Comparison of ENCODE assay signal across 8 mouse cellular contexts in the genomic region with DNA sequence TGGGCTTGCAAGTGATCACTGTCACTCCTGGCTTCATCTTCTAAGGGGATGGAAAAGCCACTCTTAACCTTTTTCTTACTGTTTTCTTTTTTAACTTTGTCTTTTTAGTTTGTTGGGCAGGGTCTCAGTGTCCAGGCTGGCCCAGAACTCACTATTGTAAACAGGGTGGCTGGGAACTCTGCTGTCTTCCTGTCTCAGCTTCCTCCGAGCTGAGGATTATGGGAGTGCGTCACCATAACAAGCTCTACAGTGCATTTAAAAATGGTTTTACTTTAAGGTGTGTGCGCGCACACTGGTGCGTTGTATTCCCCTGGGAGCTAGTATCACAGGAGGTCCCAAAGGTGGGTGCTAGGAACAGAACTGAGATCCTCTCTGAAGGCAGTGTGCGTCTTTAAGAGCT. TPM values are rescaled to one million over a fixed set of nuclear protein-coding genes. Genes with fewer than 3 reads are reported as not detected.
DNase-seq lines count a peak whose midpoint lies in the region; ATAC-seq and TF ChIP-seq lines count a peak whose summit lies in the region.

No protein-coding gene starts in this region.

- H3K27me3 ChIP-seq in kidney, adult 2 months (replicated peaks; ENCODE audit: control insufficient read depth, insufficient read depth, low read length), result no peaks in the 10 kb centered on the region
- no peaks in the 10 kb centered on the region for H3K27me3 ChIP-seq in embryonic facial prominence, embryonic 14.5 days (replicated peaks; ENCODE audit: control insufficient read depth, insufficient read depth, low read length)
- H3K27me3 ChIP-seq in hindbrain, embryonic 16.5 days (replicated peaks; ENCODE audit: control insufficient read depth, insufficient read depth, low read length), result no peaks in the 10 kb centered on the region; the same call in 1 of the 2 replicates

- peak overlapping the region; percentile 72 for H3K9ac ChIP-seq in embryonic facial prominence, embryonic 14.5 days (ENCODE audit: low read depth, low read length)
- peak overlapping the region; percentile 76 for H3K9ac ChIP-seq in hindbrain, embryonic 16.5 days (ENCODE audit: low read depth, low read length)

- H3K79me2 ChIP-seq in macrophage (ENCODE audit: inconsistent target), result no peaks in the 10 kb centered on the region; the same call in 1 of the 2 replicates

- DNase-seq in kidney, adult 2 months, result peak; percentile 41
- no peak for DNase-seq in kidney, adult 8-10 months
- DNase-seq in embryonic facial prominence, embryonic 14.5 days (ENCODE audit: low spot score), result no peak
- no peak for DNase-seq in adrenal gland, postnatal 4 days (ENCODE audit: low spot score in 2 of 2)
- no peak for DNase-seq in adrenal gland, postnatal 25 days

- no peak for TF ChIP-seq POLR2A in kidney, adult 2 months (IDR thresholded peaks at IDR 0.05; ENCODE audit: low read depth, low read length)

- TF ChIP-seq CTCF in kidney, adult 2 months (conservative IDR thresholded peaks at IDR 0.05; ENCODE audit: insufficient read depth, insufficient read length, low read depth, low read length), result no peak

- no peak overlapping the region for H3K27ac ChIP-seq in kidney, adult 2 months (ENCODE audit: insufficient read depth, low read depth, low read length)
- no peak overlapping the region for H3K27ac ChIP-seq in embryonic facial prominence, embryonic 14.5 days (replicated peaks; ENCODE audit: low read depth, low read length)
- H3K27ac ChIP-seq in hindbrain, embryonic 16.5 days (ENCODE audit: low read depth, low read length), result no peak overlapping the region
- no peak overlapping the region for H3K27ac ChIP-seq in macrophage

- WGBS in kidney, adult 2 months, result 82% methylated on average over 6 of the region's 6 CpGs
- WGBS in embryonic facial prominence, embryonic 14.5 days, result 74% methylated on average over 6 of the region's 6 CpGs
- 72% methylated on average over 6 of the region's 6 CpGs for WGBS in hindbrain, embryonic 16.5 days
- WGBS in macrophage (ENCODE audit: missing documents), result 89% methylated on average over 6 of the region's 6 CpGs

- ATAC-seq in embryonic facial prominence, embryonic 14.5 days (ENCODE audit: low read depth), result no peak
- no peak for ATAC-seq in hindbrain, embryonic 16.5 days
- ATAC-seq in erythroid progenitor cell, adult 5-6 weeks (replicated peaks; ENCODE audit: low FRiP score, poor library complexity, severe bottlenecking), result no peak

- H3K9me3 ChIP-seq in embryonic facial prominence, embryonic 14.5 days (ENCODE audit: control insufficient read depth, low read length), result no peaks in the 10 kb centered on the region
- no peaks in the 10 kb centered on the region for H3K9me3 ChIP-seq in hindbrain, embryonic 16.5 days (ENCODE audit: control insufficient read depth, low read length)

- no peaks in the 10 kb centered on the region for H3K36me3 ChIP-seq in kidney, adult 2 months (ENCODE audit: control insufficient read depth, insufficient read depth, low read length)
- no peaks in the 10 kb centered on the region for H3K36me3 ChIP-seq in embryonic facial prominence, embryonic 14.5 days (ENCODE audit: control insufficient read depth, insufficient read depth, low read length)
- H3K36me3 ChIP-seq in hindbrain, embryonic 16.5 days (ENCODE audit: control insufficient read depth, insufficient read depth, low read length), result no peaks in the 10 kb centered on the region
- H3K36me3 ChIP-seq in macrophage (ENCODE audit: inconsistent target), result no peaks in the 10 kb centered on the region

- H3K4me1 ChIP-seq in kidney, adult 2 months (ENCODE audit: control insufficient read depth, insufficient read depth, low read length), result peaks cover 12% of the 10 kb centered on the region; the same call in 1 of the 2 replicates
- H3K4me1 ChIP-seq in embryonic facial prominence, embryonic 14.5 days (ENCODE audit: control insufficient read depth, insufficient read depth, low read length), result no peaks in the 10 kb centered on the region
- peaks cover 2% of the 10 kb centered on the region; the same call in 1 of the 2 replicates for H3K4me1 ChIP-seq in hindbrain, embryonic 16.5 days (ENCODE audit: control insufficient read depth, insufficient read depth, low read depth, low read length)

- H3K4me3 ChIP-seq in kidney, adult 2 months (ENCODE audit: insufficient read depth, low read depth, low read length), result peak overlapping the region; percentile 64
- H3K4me3 ChIP-seq in embryonic facial prominence, embryonic 14.5 days (ENCODE audit: low read depth, low read length), result peak overlapping the region; percentile 65
- peak overlapping the region; percentile 65 for H3K4me3 ChIP-seq in hindbrain, embryonic 16.5 days (ENCODE audit: low read length)
- peak overlapping the region; percentile 45 for H3K4me3 ChIP-seq in macrophage (ENCODE audit: inconsistent target)

- H3K4me2 ChIP-seq in embryonic facial prominence, embryonic 14.5 days (ENCODE audit: low read depth, low read length), result peak overlapping the region; percentile 86
- H3K4me2 ChIP-seq in hindbrain, embryonic 16.5 days (ENCODE audit: low read length), result peak overlapping the region; percentile 93

RNA-seq across cellular contexts. Expression of a gene that starts 29.3 kb away (rescaled TPM):
- 14.2 and 15.6 TPM in 2 replicates for polyA plus RNA-seq in kidney, adult 2 months (2012; rRNA removed)
- polyA plus RNA-seq in embryonic facial prominence, embryonic 14.5 days (2014; fragmentation: Nextera tagmentation; extraction: Ambion mirVana), result 21.0 and 23.7 TPM in 2 replicates
- 110 and 120 TPM in 2 replicates for polyA plus RNA-seq in hindbrain, embryonic 16.5 days (2015; fragmentation: Nextera tagmentation; extraction: Ambion mirVana)
- total RNA-seq in macrophage (2018; cell fraction: chromatin; rRNA removed), result 10 to 100 TPM in 8 of 26 experiments, 1 to 10 TPM in 15, under 1 TPM in 3; 0.54 to 12.5 (median 7.3) TPM
- total RNA-seq in macrophage (2018; cell fraction: cytosol; rRNA removed), result 1 to 10 TPM; 4.2 to 9.2 (median 6.4) TPM
- 10 to 100 TPM in 18 of 26 experiments, 1 to 10 TPM in 8; 2.9 to 22.3 (median 12.3) TPM for total RNA-seq in macrophage (2018; cell fraction: nucleus; rRNA removed)
- 4.6 to 8.6 TPM (median 8.0 TPM) in 3 replicates for polyA plus RNA-seq in macrophage (2018)
- 110 and 154 TPM in 2 replicates for total RNA-seq in erythroid progenitor cell, adult 5-6 weeks (2015; ENCODE audit: low replicate concordance)
- 96.5 and 104 TPM in 2 replicates for total RNA-seq in erythroid progenitor cell, adult 5-6 weeks (2017; ENCODE audit: low replicate concordance)
- 10 to 100 TPM; 40.8 to 44.7 TPM for total RNA-seq in adrenal gland, postnatal 4 days (2021)
- 18.1 and 32.1 TPM in 2 replicates for total RNA-seq in adrenal gland, postnatal 25 days (2021)

RNA-seq across cellular contexts. Expression of a gene that starts 29.4 kb away (rescaled TPM):
- 71.1 and 82.9 TPM in 2 replicates for polyA plus RNA-seq in kidney, adult 2 months (2012; rRNA removed)
- polyA plus RNA-seq in embryonic facial prominence, embryonic 14.5 days (2014; fragmentation: Nextera tagmentation; extraction: Ambion mirVana), result 7.4 and 12.2 TPM in 2 replicates
- 5.9 and 9.4 TPM in 2 replicates for polyA plus RNA-seq in hindbrain, embryonic 16.5 days (2015; fragmentation: Nextera tagmentation; extraction: Ambion mirVana)
- total RNA-seq in macrophage (2018; cell fraction: chromatin; rRNA removed), result 10 to 100 TPM in 23 of 26 experiments, 1 to 10 TPM in 3; 8.2 to 46.7 (median 20.9) TPM
- total RNA-seq in macrophage (2018; cell fraction: cytosol; rRNA removed), result 100 to 1,000 TPM in 1 of 26 experiments, 10 to 100 TPM in 25; 40.2 to 114 (median 58.5) TPM
- 10 to 100 TPM in 25 of 26 experiments, 1 to 10 TPM in 1; 10.0 to 53.3 (median 26.2) TPM for total RNA-seq in macrophage (2018; cell fraction: nucleus; rRNA removed)
- 80.2 to 97.2 TPM (median 86.9 TPM) in 3 replicates for polyA plus RNA-seq in macrophage (2018)
- total RNA-seq in erythroid progenitor cell, adult 5-6 weeks (2015; ENCODE audit: low replicate concordance), result 192 and 305 TPM in 2 replicates
- 368 and 376 TPM in 2 replicates for total RNA-seq in erythroid progenitor cell, adult 5-6 weeks (2017; ENCODE audit: low replicate concordance)
- total RNA-seq in adrenal gland, postnatal 4 days (2021), result 10 to 100 TPM; 41.4 to 43.6 TPM
- 16.4 and 23.9 TPM in 2 replicates for total RNA-seq in adrenal gland, postnatal 25 days (2021)

RNA-seq across cellular contexts. Expression of a gene that starts 50.4 kb away (rescaled TPM):
- 0.09 and 0.19 TPM in 2 replicates for polyA plus RNA-seq in kidney, adult 2 months (2012; rRNA removed)
- 0.21 TPM in 1 of 2 replicates, not detected in the other for polyA plus RNA-seq in embryonic facial prominence, embryonic 14.5 days (2014; fragmentation: Nextera tagmentation; extraction: Ambion mirVana)
- polyA plus RNA-seq in hindbrain, embryonic 16.5 days (2015; fragmentation: Nextera tagmentation; extraction: Ambion mirVana), result not detected in 2 replicates
- total RNA-seq in macrophage (2018; cell fraction: chromatin; rRNA removed), result under 1 TPM in 1 of 26 experiments, not detected in 25; 0.56 TPM
- total RNA-seq in macrophage (2018; cell fraction: cytosol; rRNA removed), result under 1 TPM in 2 of 26 experiments, not detected in 24; 0.09 to 0.15 TPM
- not detected for total RNA-seq in macrophage (2018; cell fraction: nucleus; rRNA removed)
- polyA plus RNA-seq in macrophage (2018), result not detected in 3 replicates
- 1.4 and 5.0 TPM in 2 replicates for total RNA-seq in erythroid progenitor cell, adult 5-6 weeks (2015; ENCODE audit: low replicate concordance)
- not detected in 2 replicates for total RNA-seq in erythroid progenitor cell, adult 5-6 weeks (2017; ENCODE audit: low replicate concordance)
- not detected for total RNA-seq in adrenal gland, postnatal 4 days (2021)
- not detected in 2 replicates for total RNA-seq in adrenal gland, postnatal 25 days (2021)
